Mouse (Mus musculus) embryonic facial prominence, embryonic 15.5 days (tissue): Measurements from ENCODE around the gene Arhgap45. TPM values are rescaled to one million over a fixed set of nuclear protein-coding genes. Genes with fewer than 3 reads are reported as not detected.

Experiments used
- ATAC-seq: fragments of 200-750 bp; cut with Nextera tagmentation; 2 replicates; pipeline ENCODE4 v1.8.0; 2017; ENCODE audit warnings: low read depth, moderate TSS enrichment; ENCODE audit not compliant: insufficient number of reproducible peaks, low FRiP score, low TSS enrichment
- H3K27ac ChIP-seq: fragments of 300-500 bp; sonication (generic); replicated peaks from 2 replicates; pipeline ENCODE4 v1.5.1; 2015; ENCODE audit warnings: mild to moderate bottlenecking, inconsistent platforms
- H3K27me3 ChIP-seq: fragments of 300-500 bp; sonication (generic); 2 replicates; pipeline ENCODE4 v1.6.1; 2015; ENCODE audit warnings: inconsistent platforms
- H3K36me3 ChIP-seq: fragments of 300-500 bp; sonication (generic); 2 replicates; pipeline ENCODE4 v1.6.1; 2015; ENCODE audit warnings: mild to moderate bottlenecking, inconsistent platforms
- H3K4me1 ChIP-seq: fragments of 300-500 bp; sonication (generic); 2 replicates; pipeline ENCODE4 v1.6.1; 2015; ENCODE audit warnings: inconsistent platforms
- H3K4me2 ChIP-seq: fragments of 300-500 bp; sonication (generic); replicated peaks from 2 replicates; pipeline ENCODE4 v1.6.1; 2015; ENCODE audit warnings: mild to moderate bottlenecking, inconsistent platforms
- H3K4me3 ChIP-seq: fragments of 300-500 bp; sonication (generic); replicated peaks from 2 replicates; pipeline ENCODE4 v1.5.1; 2015; ENCODE audit warnings: mild to moderate bottlenecking, inconsistent platforms
- H3K9ac ChIP-seq: fragments of 300-500 bp; sonication (generic); 2 replicates; pipeline ENCODE4 v1.6.1; 2015; ENCODE audit warnings: inconsistent platforms
- H3K9me3 ChIP-seq: fragments of 300-500 bp; sonication (generic); replicated peaks from 2 replicates; pipeline ENCODE4 v1.6.1; 2016; ENCODE audit warnings: inconsistent platforms
- WGBS: fragments of 180-500 bp; shearing (Covaris S2); methylation state at CpG from one replicate; pipeline ENCODE4 v1.1.7; 2015; 5-methylcytosine and 5-hydroxymethylcytosine counted together
- polyA plus RNA-seq: library from polyadenylated mRNA; unstranded; fragments of >200 nt; fragmentation: Nextera tagmentation; extraction: Ambion mirVana; gene quantifications from 2 replicates; pipeline ENCODE4 v1.2.1, GENCODE M21; 2015

Arhgap45 gene
- polyA plus RNA-seq, 1 experiment from 2014 or later, result 6.2 TPM

DNA sequence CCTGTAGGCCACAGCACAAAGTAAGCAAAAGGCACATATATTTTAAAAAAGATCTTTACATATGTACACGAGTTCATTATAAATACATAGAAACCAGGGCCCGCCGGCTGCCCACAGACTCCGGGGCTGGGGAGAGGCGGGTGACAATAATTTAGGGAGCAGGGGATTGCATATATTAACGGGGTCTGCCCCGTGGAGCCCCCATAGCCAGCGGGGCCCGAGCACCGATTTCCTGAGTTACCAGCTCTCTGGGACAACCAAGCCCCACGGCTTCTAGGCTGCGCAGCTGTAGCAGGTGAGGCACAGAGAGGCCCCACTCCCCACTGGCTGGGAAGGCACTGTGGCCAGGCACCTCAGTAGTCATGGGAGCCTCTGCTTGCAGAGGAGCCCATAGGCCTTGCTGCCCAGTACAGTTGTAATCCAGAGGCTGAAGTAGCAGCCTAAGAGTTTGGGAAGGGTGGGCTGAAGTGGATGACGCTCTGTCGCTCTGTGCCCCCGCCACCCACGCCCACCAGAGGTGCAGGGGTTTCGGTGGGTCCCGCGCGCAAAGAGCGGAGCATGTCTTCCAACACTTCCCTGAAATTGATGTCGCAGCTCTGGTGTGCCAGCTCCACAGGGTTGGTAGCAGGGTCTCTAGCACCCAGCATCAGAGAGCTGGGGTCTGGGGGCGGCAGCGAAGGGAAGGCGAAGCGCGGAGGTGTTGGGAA lies 40.7 kb downstream of the Arhgap45 start:
- Histone ChIP-seq H3K36me3 (peaks cover 59% of the 10 kb centered on the region), H3K4me2 (no peak overlapping the region), H3K27ac (no peak overlapping the region), H3K4me1 (peaks cover 25% of the 10 kb centered on the region), H3K9me3 (no peaks in the 10 kb centered on the region), H3K9ac (no peak overlapping the region), H3K27me3 (no peaks in the 10 kb centered on the region), H3K4me3 (no peak overlapping the region)
- no peak for ATAC-seq
- 89% methylated on average over 27 of the region's 27 CpGs for WGBS

DNA sequence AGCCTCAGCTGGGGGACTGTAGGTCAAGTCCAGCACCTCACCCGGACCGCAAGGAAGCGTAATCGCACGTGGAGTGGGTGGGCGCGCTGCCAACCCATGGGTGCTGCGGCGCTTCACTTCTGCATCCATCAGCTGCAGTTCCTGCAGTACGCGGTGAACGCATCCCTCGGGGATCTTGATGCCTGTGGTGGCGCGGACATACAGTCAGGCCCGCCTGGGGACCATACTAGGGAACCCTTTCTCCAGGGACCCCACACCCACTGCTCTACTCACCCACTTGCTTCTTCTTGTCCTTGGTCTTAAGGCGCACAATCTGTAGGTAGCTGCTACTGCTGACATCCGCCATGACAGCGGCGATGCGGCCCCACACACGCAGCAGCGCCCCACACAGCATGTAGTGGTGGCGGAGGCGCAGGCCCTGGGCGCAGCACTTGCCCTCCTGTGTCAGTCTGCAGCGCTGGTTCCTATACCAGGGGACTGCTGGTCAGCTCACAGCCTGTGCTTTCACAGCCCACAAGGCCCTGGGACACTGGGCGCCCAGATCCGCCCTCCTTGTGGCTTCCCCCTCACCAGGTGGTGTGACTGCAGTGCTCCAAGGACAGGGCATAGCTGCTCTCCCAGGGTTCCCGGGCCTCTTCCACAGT lies 41.4 kb downstream of the Arhgap45 start:
- no peak for ATAC-seq
- 82% methylated on average over 30 of the region's 30 CpGs for WGBS
- Histone ChIP-seq H3K9ac (no peak overlapping the region), H3K4me1 (peaks cover 20% of the 10 kb centered on the region), H3K4me2 (no peak overlapping the region), H3K27ac (no peak overlapping the region), H3K27me3 (no peaks in the 10 kb centered on the region), H3K4me3 (no peak overlapping the region), H3K36me3 (peaks cover 65% of the 10 kb centered on the region), H3K9me3 (no peaks in the 10 kb centered on the region)

GRCm38 (mm10) chr10:80063104-80063503 lies 46.7 kb downstream of the Arhgap45 start:
- Histone ChIP-seq H3K9me3 (no peaks in the 10 kb centered on the region), H3K9ac (no peak overlapping the region), H3K4me3 (no peak overlapping the region), H3K4me1 (peaks cover 4% of the 10 kb centered on the region; the same call in 1 of the 2 replicates), H3K4me2 (no peak overlapping the region), H3K27me3 (no peaks in the 10 kb centered on the region), H3K36me3 (peaks cover 77% of the 10 kb centered on the region), H3K27ac (no peak overlapping the region; the same call in 1 of the 2 replicates)
- no peak for ATAC-seq
- WGBS, result 84% methylated on average over 5 of the region's 5 CpGs

GRCm38 (mm10) chr10:80063877-80064650 lies 47.6 kb downstream of the Arhgap45 start:
- ATAC-seq, result no peak
- Histone ChIP-seq H3K4me1 (peaks cover 4% of the 10 kb centered on the region; the same call in 1 of the 2 replicates), H3K36me3 (peaks cover 75% of the 10 kb centered on the region), H3K4me2 (no peak overlapping the region), H3K4me3 (no peak overlapping the region), H3K27ac (no peak overlapping the region), H3K27me3 (no peaks in the 10 kb centered on the region), H3K9me3 (no peaks in the 10 kb centered on the region), H3K9ac (no peak overlapping the region)
- 75% methylated on average over 23 of the region's 23 CpGs for WGBS

GRCm38 (mm10) chr10:80069251-80069650 lies 52.8 kb downstream of the Arhgap45 start:
- no peak for ATAC-seq
- Histone ChIP-seq H3K27ac (no peak overlapping the region), H3K9ac (no peak overlapping the region), H3K9me3 (no peaks in the 10 kb centered on the region), H3K36me3 (peaks cover 28% of the 10 kb centered on the region), H3K4me1 (peaks cover 28% of the 10 kb centered on the region), H3K4me3 (no peak overlapping the region), H3K27me3 (no peaks in the 10 kb centered on the region), H3K4me2 (no peak overlapping the region)
- 86% methylated on average over 6 of the region's 7 CpGs for WGBS

GRCm38 (mm10) chr10:80069948-80070450 lies 53.5 kb downstream of the Arhgap45 start:
- H3K4me2 ChIP-seq, result no peak overlapping the region
- peaks cover 36% of the 10 kb centered on the region for H3K4me1 ChIP-seq
- H3K36me3 ChIP-seq, result peaks cover 21% of the 10 kb centered on the region; the same call in 1 of the 2 replicates
- no peak overlapping the region for H3K27ac ChIP-seq
- H3K27me3 ChIP-seq, result no peaks in the 10 kb centered on the region
- 84% methylated on average over 4 of the region's 4 CpGs for WGBS
- no peak for ATAC-seq
- H3K9me3 ChIP-seq, result no peaks in the 10 kb centered on the region
- H3K4me3 ChIP-seq, result no peak overlapping the region
- no peak overlapping the region for H3K9ac ChIP-seq

- no peaks in the 10 kb centered on the region for H3K27me3 ChIP-seq
- ATAC-seq, result peak; percentile 69
- no peak overlapping the region for H3K4me2 ChIP-seq
- H3K27ac ChIP-seq, result peak overlapping the region; percentile 67
- peaks cover 45% of the 10 kb centered on the region for H3K4me1 ChIP-seq
- 42% methylated on average over 9 of the region's 9 CpGs for whole genome bisulfite sequencing
- no peaks in the 10 kb centered on the region for H3K9me3 ChIP-seq
- H3K36me3 ChIP-seq, result peaks cover 18% of the 10 kb centered on the region; the same call in 1 of the 2 replicates
- no peak overlapping the region for H3K9ac ChIP-seq
- H3K4me3 ChIP-seq, result no peak overlapping the region
Measured at GRCm38 (mm10) chr10:80070837-80071515, 54.5 kb downstream of the Arhgap45 start.

- H3K36me3 ChIP-seq, result peaks cover 13% of the 10 kb centered on the region; the same call in 1 of the 2 replicates
- H3K9me3 ChIP-seq, result no peaks in the 10 kb centered on the region
- H3K4me2 ChIP-seq, result no peak overlapping the region
- no peak overlapping the region for H3K4me3 ChIP-seq
- 71% methylated on average over 3 of the region's 3 CpGs for WGBS
- H3K9ac ChIP-seq, result no peak overlapping the region
- H3K27ac ChIP-seq, result peak overlapping the region; percentile 67
- H3K27me3 ChIP-seq, result no peaks in the 10 kb centered on the region
- H3K4me1 ChIP-seq, result peaks cover 45% of the 10 kb centered on the region
- no peak for ATAC-seq
Measured at GRCm38 (mm10) chr10:80071516-80071900, 55.1 kb downstream of the Arhgap45 start.

DNA sequence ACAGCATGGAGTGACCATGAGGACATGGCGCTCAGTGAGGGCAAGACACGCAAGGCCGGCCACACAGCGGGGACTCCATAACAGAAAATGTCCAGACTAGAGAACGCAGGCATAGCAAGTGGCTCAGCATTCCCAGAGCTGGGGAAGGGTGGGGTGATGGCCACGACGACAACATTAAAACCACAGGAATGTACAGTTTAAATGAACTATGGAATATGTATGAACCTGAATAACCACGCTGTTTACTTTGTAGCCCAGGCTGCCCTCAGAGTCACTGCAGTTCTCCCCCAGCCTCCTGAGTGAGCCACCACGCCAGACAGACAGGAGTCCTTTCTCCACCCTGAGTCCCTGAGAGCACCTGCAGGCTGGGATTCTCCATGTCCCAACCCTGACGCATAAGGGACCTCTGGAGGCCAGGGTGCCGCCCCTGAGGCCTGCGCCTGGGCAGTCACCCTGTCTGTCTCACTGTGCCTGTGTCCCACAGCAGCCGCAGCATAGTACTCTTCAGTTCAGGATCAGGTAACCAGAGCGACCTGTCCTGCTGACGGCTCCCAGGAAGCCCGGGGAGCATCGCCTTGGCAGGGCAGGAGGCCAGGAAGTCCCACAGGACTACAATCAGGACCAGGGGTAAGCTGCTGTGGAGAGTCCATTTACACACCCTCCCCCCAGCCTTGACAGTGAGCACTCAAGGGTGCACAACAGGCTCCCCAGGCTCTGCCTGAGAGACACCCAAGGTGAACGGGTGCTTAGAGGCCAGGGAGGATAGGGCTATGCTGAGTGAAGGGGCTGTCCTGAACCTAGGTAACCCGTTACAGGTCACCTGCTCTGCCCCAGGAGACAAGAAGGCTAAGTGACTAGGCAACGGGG lies 56.4 kb downstream of the Arhgap45 start:
- Histone ChIP-seq H3K36me3 (peaks cover 11% of the 10 kb centered on the region; the same call in 1 of the 2 replicates), H3K4me3 (no peak overlapping the region), H3K27ac (no peak overlapping the region), H3K4me1 (peaks cover 45% of the 10 kb centered on the region), H3K9me3 (no peaks in the 10 kb centered on the region), H3K9ac (no peak overlapping the region), H3K27me3 (no peaks in the 10 kb centered on the region), H3K4me2 (no peak overlapping the region)
- no peak for ATAC-seq
- 71% methylated on average over 20 of the region's 20 CpGs for WGBS
